Mouse (Mus musculus): ENCODE results near the gene Cpeb3.

GRCm38 (mm10) chr19:37252104-37252503 lies 43.7 kb upstream of the Cpeb3 start:
- TF ChIP-seq MAFK (IDR thresholded peaks at IDR 0.05; ENCODE audit: insufficient read depth, low read depth, low read length) = no peak
- no peak for TF ChIP-seq ZNF384 (IDR thresholded peaks at IDR 0.05; ENCODE audit: low read depth, low read length)
- no peak for TF ChIP-seq CHD2 (IDR thresholded peaks at IDR 0.05; ENCODE audit: low read depth, low read length)
- TF ChIP-seq HCFC1 (IDR thresholded peaks at IDR 0.05; ENCODE audit: borderline replicate concordance, insufficient read depth, low read length) = no peak

Data from ES-E14 (cell line).